Mouse (Mus musculus) lung, postnatal 0 days (tissue): ENCODE data around the gene Caskin2.

ENCODE experiments used
- CTCF ChIP-seq: IDR thresholded peaks from 2 replicates; pipeline ENCODE4 v1.5.1; 2016; ENCODE audit warnings: antibody characterized with exemption, mild to moderate bottlenecking
- EP300 ChIP-seq: IDR thresholded peaks from 2 replicates; pipeline ENCODE4 v1.6.1; 2016; ENCODE audit warnings: antibody characterized with exemption, mild to moderate bottlenecking, control low read depth

- TF ChIP-seq EP300, result no peak
- no peak; the same call in none of the 2 replicates for TF ChIP-seq CTCF
Measured at GRCm38 (mm10) chr11:115814605-115815450, 1.4 kb upstream of the Caskin2 start, which contains the start of gene Tsen54.
